23 mouse cellular contexts compared by ENCODE assay signal in the genomic region with DNA sequence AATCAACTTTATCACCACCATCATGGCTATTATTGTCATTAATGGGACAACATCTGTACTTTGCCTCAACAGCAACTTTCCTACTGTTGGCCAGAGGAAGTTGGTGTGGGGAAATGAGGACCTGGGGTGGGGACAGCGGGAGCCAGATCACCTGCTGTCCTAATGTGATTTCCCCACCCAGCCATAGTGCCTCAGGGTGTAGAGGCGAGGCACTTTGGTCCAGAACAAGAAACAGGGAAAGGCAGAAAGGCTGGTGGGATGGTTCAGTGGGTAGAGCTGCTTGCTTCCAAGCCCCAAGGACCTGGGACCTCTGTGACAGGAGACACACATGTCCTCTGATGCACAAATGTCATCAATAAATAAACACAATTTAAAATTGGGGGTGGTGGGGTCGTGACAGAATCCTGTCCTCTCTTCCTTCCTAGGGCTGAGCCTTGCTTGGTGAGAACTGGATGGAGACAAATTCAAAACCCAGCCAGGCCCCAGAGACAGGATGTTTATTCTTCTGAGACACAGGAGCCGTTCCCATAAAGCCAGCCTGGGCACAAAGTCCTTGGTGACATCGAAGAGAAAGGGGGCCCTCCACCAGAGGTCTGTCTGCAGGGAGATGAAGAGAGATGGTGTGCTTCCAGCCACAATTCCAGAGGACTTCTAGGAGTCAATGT. TPM values are rescaled to one million over a fixed set of nuclear protein-coding genes. Genes with fewer than 3 reads are reported as not detected.
DNase-seq lines count a peak whose midpoint lies in the region; ATAC-seq and TF ChIP-seq lines count a peak whose summit lies in the region.
"Had no signal": no experiment of that assay in that cellular context is flagged by ENCODE, and none has a peak within 500 bp of the region (broad histone marks: within the 10 kb centered on the region; RNA-seq: fewer than 3 reads in every experiment).

No protein-coding gene starts in this region.

- 68% methylated on average over 5 of the region's 5 CpGs for WGBS in forebrain, embryonic 10.5 days
- 73% methylated on average over 5 of the region's 5 CpGs for WGBS in forebrain, embryonic 15.5 days
- WGBS in liver, postnatal 0 days (ENCODE audit: insufficient replicate concordance): 38% methylated on average over 5 of the region's 5 CpGs
- 70% methylated on average over 5 of the region's 5 CpGs for WGBS in midbrain, embryonic 15.5 days

- peaks cover 36% of the 10 kb centered on the region for H3K4me1 ChIP-seq in forebrain, embryonic 10.5 days
- H3K4me1 ChIP-seq in forebrain, embryonic 15.5 days: 0 out of 2 replicates have a peak, but pooled peaks cover 4% of the 10 kb centered on the region
- peaks cover 33% of the 10 kb centered on the region for H3K4me1 ChIP-seq in liver, postnatal 0 days (ENCODE audit: insufficient read depth)
- H3K4me1 ChIP-seq in midbrain, embryonic 15.5 days: peaks cover 10% of the 10 kb centered on the region; the same call in 1 of the 2 replicates

- no peaks in the 10 kb centered on the region for H3K9me3 ChIP-seq in forebrain, embryonic 10.5 days
- no peaks in the 10 kb centered on the region for H3K9me3 ChIP-seq in forebrain, embryonic 15.5 days
- no peaks in the 10 kb centered on the region for H3K9me3 ChIP-seq in liver, postnatal 0 days (ENCODE audit: low read length)
- no peaks in the 10 kb centered on the region for H3K9me3 ChIP-seq in midbrain, embryonic 15.5 days
- H3K9me3 ChIP-seq: embryonic facial prominence, embryonic 12.5 days had no signal

- no peaks in the 10 kb centered on the region for H3K36me3 ChIP-seq in forebrain, embryonic 10.5 days (replicated peaks)
- H3K36me3 ChIP-seq in forebrain, embryonic 15.5 days: no peaks in the 10 kb centered on the region
- H3K36me3 ChIP-seq in liver, postnatal 0 days (replicated peaks; ENCODE audit: insufficient read depth, low read length): no peaks in the 10 kb centered on the region
- no peaks in the 10 kb centered on the region for H3K36me3 ChIP-seq in midbrain, embryonic 15.5 days (replicated peaks)
- H3K36me3 ChIP-seq: embryonic facial prominence, embryonic 12.5 days had no signal

- H3K27me3 ChIP-seq in forebrain, embryonic 10.5 days (ENCODE audit: poor library complexity, severe bottlenecking): peaks cover 50% of the 10 kb centered on the region
- peaks cover 35% of the 10 kb centered on the region for H3K27me3 ChIP-seq in forebrain, embryonic 15.5 days
- H3K27me3 ChIP-seq in liver, postnatal 0 days (ENCODE audit: insufficient read depth, low read length): no peaks in the 10 kb centered on the region
- H3K27me3 ChIP-seq in midbrain, embryonic 15.5 days (replicated peaks): peaks cover 27% of the 10 kb centered on the region

- no peak for TF ChIP-seq CTCF in liver, postnatal 0 days (IDR thresholded peaks at IDR 0.05; ENCODE audit: low read depth)

- ATAC-seq in forebrain, embryonic 15.5 days (replicated peaks): no peak
- no peak for ATAC-seq in erythroid progenitor cell, adult 5-6 weeks (replicated peaks; ENCODE audit: low FRiP score, poor library complexity, severe bottlenecking)
- no peak for ATAC-seq in liver, postnatal 0 days
- ATAC-seq in midbrain, embryonic 15.5 days (replicated peaks): no peak
- ATAC-seq: forebrain, embryonic 14.5 days; hindbrain, embryonic 16.5 days had no signal

- peak overlapping the region; percentile 15; the same call in 1 of the 2 replicates for H3K27ac ChIP-seq in forebrain, embryonic 10.5 days
- H3K27ac ChIP-seq in forebrain, embryonic 15.5 days (replicated peaks): no peak overlapping the region
- H3K27ac ChIP-seq in liver, postnatal 0 days (ENCODE audit: low read depth): no peak overlapping the region
- no peak overlapping the region for H3K27ac ChIP-seq in midbrain, embryonic 15.5 days
- H3K27ac ChIP-seq: left cerebral cortex, adult 2 months had no signal

- TF ChIP-seq EP300 in liver, postnatal 0 days (IDR thresholded peaks at IDR 0.05; ENCODE audit: low read depth): no peak

- no peak overlapping the region for H3K4me3 ChIP-seq in forebrain, embryonic 10.5 days
- no peak overlapping the region for H3K4me3 ChIP-seq in forebrain, embryonic 15.5 days
- no peak overlapping the region for H3K4me3 ChIP-seq in liver, postnatal 0 days (ENCODE audit: low read depth, low read length)
- H3K4me3 ChIP-seq in midbrain, embryonic 15.5 days: no peak overlapping the region
- H3K4me3 ChIP-seq: embryonic facial prominence, embryonic 12.5 days; left cerebral cortex, adult 2 months had no signal

- no peak overlapping the region for H3K9ac ChIP-seq in forebrain, embryonic 15.5 days (replicated peaks)
- H3K9ac ChIP-seq in liver, postnatal 0 days (replicated peaks): no peak overlapping the region
- H3K9ac ChIP-seq in midbrain, embryonic 15.5 days: no peak overlapping the region

- H3K4me2 ChIP-seq in forebrain, embryonic 15.5 days (replicated peaks): no peak overlapping the region
- H3K4me2 ChIP-seq in liver, postnatal 0 days (ENCODE audit: low read depth, low read length): no peak overlapping the region
- no peak overlapping the region for H3K4me2 ChIP-seq in midbrain, embryonic 15.5 days

- DNase-seq in forebrain, embryonic 10.5 days (ENCODE audit: extremely low spot score, low spot score): no peak
- DNase-seq in thymus, postnatal 14 days: peak; percentile 49
- DNase-seq in thymus, postnatal 0 days (ENCODE audit: low spot score): no peak
- DNase-seq in lung, postnatal 10 days: peak; percentile 67
- DNase-seq in liver, postnatal 0 days: no peak
- DNase-seq: cerebellum, postnatal 25 days; heart, adult 18-20 months; heart, postnatal 14 days; liver had no signal

RNA-seq across cellular contexts. Expression of gene Cldn4, which starts 0.8 kb away (rescaled TPM):
- polyA plus RNA-seq in forebrain, embryonic 10.5 days (2016; fragmentation: Nextera tagmentation; extraction: Ambion mirVana): 6.2 and 6.3 TPM in 2 replicates
- not detected in 2 replicates for polyA plus RNA-seq in forebrain, embryonic 15.5 days (2015; fragmentation: Nextera tagmentation; extraction: Ambion mirVana)
- polyA plus RNA-seq in thymus, postnatal 0 days (2015; fragmentation: Nextera tagmentation; extraction: Ambion mirVana): 32.6 and 35.4 TPM in 2 replicates
- 0.84 TPM in 1 of 2 replicates, not detected in the other for total RNA-seq in erythroid progenitor cell, adult 5-6 weeks (2015; ENCODE audit: low replicate concordance)
- not detected in 2 replicates for total RNA-seq in erythroid progenitor cell, adult 5-6 weeks (2017; ENCODE audit: low replicate concordance)
- polyA plus RNA-seq in liver, postnatal 0 days (2015; fragmentation: Nextera tagmentation; extraction: Ambion mirVana): 0.13 and 0.32 TPM in 2 replicates
- not detected in 2 replicates for polyA plus RNA-seq in midbrain, embryonic 15.5 days (2015; fragmentation: Nextera tagmentation; extraction: Ambion mirVana)
- total RNA-seq: adrenal gland, adult 18-20 months; gastrocnemius, adult 18-20 months; left cerebral cortex, adult 2 months; megakaryocyte, adult 5-6 weeks; monocyte, adult 5-6 weeks had no signal
- polyA plus RNA-seq: forebrain, embryonic 14.5 days; hindbrain, embryonic 16.5 days; neural tube, embryonic 14.5 days had no signal

RNA-seq across cellular contexts. Expression of gene Mettl27, which starts 15.4 kb away (rescaled TPM):
- polyA plus RNA-seq in forebrain, embryonic 10.5 days (2016; fragmentation: Nextera tagmentation; extraction: Ambion mirVana): 10.3 and 11.8 TPM in 2 replicates
- polyA plus RNA-seq in forebrain, embryonic 15.5 days (2015; fragmentation: Nextera tagmentation; extraction: Ambion mirVana): 8.8 and 10.1 TPM in 2 replicates
- 19.9 and 29.5 TPM in 2 replicates for polyA plus RNA-seq in thymus, postnatal 0 days (2015; fragmentation: Nextera tagmentation; extraction: Ambion mirVana)
- total RNA-seq in erythroid progenitor cell, adult 5-6 weeks (2015; ENCODE audit: low replicate concordance): 41.1 and 65.6 TPM in 2 replicates
- 28.3 and 42.1 TPM in 2 replicates for total RNA-seq in erythroid progenitor cell, adult 5-6 weeks (2017; ENCODE audit: low replicate concordance)
- polyA plus RNA-seq in liver, postnatal 0 days (2015; fragmentation: Nextera tagmentation; extraction: Ambion mirVana): 17.3 and 21.7 TPM in 2 replicates
- polyA plus RNA-seq in midbrain, embryonic 15.5 days (2015; fragmentation: Nextera tagmentation; extraction: Ambion mirVana): 7.2 and 8.4 TPM in 2 replicates
- total RNA-seq: monocyte, adult 5-6 weeks had no signal

RNA-seq across cellular contexts. Expression of gene Cldn13, which starts 32.2 kb away (rescaled TPM):
- 2.0 and 4.9 TPM in 2 replicates for polyA plus RNA-seq in forebrain, embryonic 10.5 days (2016; fragmentation: Nextera tagmentation; extraction: Ambion mirVana)
- not detected in 2 replicates for polyA plus RNA-seq in forebrain, embryonic 15.5 days (2015; fragmentation: Nextera tagmentation; extraction: Ambion mirVana)
- 4.1 and 5.0 TPM in 2 replicates for polyA plus RNA-seq in thymus, postnatal 0 days (2015; fragmentation: Nextera tagmentation; extraction: Ambion mirVana)
- total RNA-seq in erythroid progenitor cell, adult 5-6 weeks (2015; ENCODE audit: low replicate concordance): 702 and 793 TPM in 2 replicates
- 370 and 493 TPM in 2 replicates for total RNA-seq in erythroid progenitor cell, adult 5-6 weeks (2017; ENCODE audit: low replicate concordance)
- 138 and 152 TPM in 2 replicates for polyA plus RNA-seq in liver, postnatal 0 days (2015; fragmentation: Nextera tagmentation; extraction: Ambion mirVana)
- polyA plus RNA-seq in midbrain, embryonic 15.5 days (2015; fragmentation: Nextera tagmentation; extraction: Ambion mirVana): 0.32 TPM in 1 of 2 replicates, not detected in the other
- total RNA-seq: adrenal gland, adult 18-20 months; CH12.LX; gastrocnemius, adult 18-20 months; heart, adult 18-20 months; heart, postnatal 14 days; left cerebral cortex, adult 2 months; monocyte, adult 5-6 weeks had no signal
- polyA plus RNA-seq: hindbrain, embryonic 16.5 days had no signal

RNA-seq across cellular contexts. Expression of gene Cldn3, which starts 38.5 kb away (rescaled TPM):
- polyA plus RNA-seq in forebrain, embryonic 10.5 days (2016; fragmentation: Nextera tagmentation; extraction: Ambion mirVana): 10.8 and 14.9 TPM in 2 replicates
- polyA plus RNA-seq in forebrain, embryonic 15.5 days (2015; fragmentation: Nextera tagmentation; extraction: Ambion mirVana): 12.3 and 12.7 TPM in 2 replicates
- 6.4 and 6.8 TPM in 2 replicates for polyA plus RNA-seq in thymus, postnatal 0 days (2015; fragmentation: Nextera tagmentation; extraction: Ambion mirVana)
- total RNA-seq in erythroid progenitor cell, adult 5-6 weeks (2015; ENCODE audit: low replicate concordance): not detected in 2 replicates
- not detected in 2 replicates for total RNA-seq in erythroid progenitor cell, adult 5-6 weeks (2017; ENCODE audit: low replicate concordance)
- 65.0 and 73.7 TPM in 2 replicates for polyA plus RNA-seq in liver, postnatal 0 days (2015; fragmentation: Nextera tagmentation; extraction: Ambion mirVana)
- 2.1 and 3.0 TPM in 2 replicates for polyA plus RNA-seq in midbrain, embryonic 15.5 days (2015; fragmentation: Nextera tagmentation; extraction: Ambion mirVana)
- total RNA-seq: CH12.LX; megakaryocyte, adult 5-6 weeks; monocyte, adult 5-6 weeks had no signal

RNA-seq across cellular contexts. Expression of gene Tmem270, which starts 41.0 kb away (rescaled TPM):
- polyA plus RNA-seq in forebrain, embryonic 10.5 days (2016; fragmentation: Nextera tagmentation; extraction: Ambion mirVana): not detected in 2 replicates
- not detected in 2 replicates for polyA plus RNA-seq in forebrain, embryonic 15.5 days (2015; fragmentation: Nextera tagmentation; extraction: Ambion mirVana)
- polyA plus RNA-seq in thymus, postnatal 0 days (2015; fragmentation: Nextera tagmentation; extraction: Ambion mirVana): not detected in 2 replicates
- total RNA-seq in erythroid progenitor cell, adult 5-6 weeks (2015; ENCODE audit: low replicate concordance): 2.5 TPM in 1 of 2 replicates, not detected in the other
- not detected in 2 replicates for total RNA-seq in erythroid progenitor cell, adult 5-6 weeks (2017; ENCODE audit: low replicate concordance)
- polyA plus RNA-seq in liver, postnatal 0 days (2015; fragmentation: Nextera tagmentation; extraction: Ambion mirVana): not detected in 2 replicates
- polyA plus RNA-seq in midbrain, embryonic 15.5 days (2015; fragmentation: Nextera tagmentation; extraction: Ambion mirVana): not detected in 2 replicates
- total RNA-seq: adrenal gland, adult 18-20 months; CH12.LX; gastrocnemius, adult 18-20 months; heart, adult 18-20 months; heart, postnatal 14 days; left cerebral cortex, adult 2 months; megakaryocyte, adult 5-6 weeks; monocyte, adult 5-6 weeks had no signal
- polyA plus RNA-seq: embryonic facial prominence, embryonic 12.5 days; forebrain, embryonic 14.5 days; hindbrain, embryonic 16.5 days; large intestine, adult 2 months; neural tube, embryonic 14.5 days had no signal

Comparison
In these comparisons a context has a peak if more than half of its experiments do, and no peak if none do; other contexts are left out.
1. DNase-seq: peak in thymus, postnatal 14 days (single experiment) and lung, postnatal 10 days (single experiment); none in forebrain, embryonic 10.5 days (single experiment), thymus, postnatal 0 days (single experiment) and liver, postnatal 0 days (single experiment).
2. RNA of gene Cldn13, which starts 32.2 kb away (polyA plus RNA-seq): 138 to 152 TPM in liver, postnatal 0 days; 4.1 to 5.0 TPM in thymus, postnatal 0 days, 2.0 to 4.9 TPM in forebrain, embryonic 10.5 days, 0.32 TPM in midbrain, embryonic 15.5 days and not detected in forebrain, embryonic 15.5 days; every median in the first group is over 10 times any median in the second.